Mouse (Mus musculus) lung, adult 2 months (tissue): ENCODE data around the gene Tmsb4x. TPM values are rescaled to one million over a fixed set of nuclear protein-coding genes. Genes with fewer than 3 reads are reported as not detected.

ENCODE experiments used
- DNase-seq: peaks from one replicate; pipeline ENCODE4 v3.0.0; 2022
- H3K4me1 ChIP-seq: fragments of 200-500 bp; 2 replicates; pipeline ENCODE4 v1.6.1; 2011; ENCODE audit warnings: low read length; ENCODE audit not compliant: control insufficient read depth, insufficient read depth
- H3K4me3 ChIP-seq: fragments of 200-500 bp; replicated peaks from 2 replicates; pipeline ENCODE3; 2011; ENCODE audit warnings: low read depth, mild to moderate bottlenecking, control low read depth, low read length; ENCODE audit errors: extremely low read depth
- CTCF ChIP-seq: fragments of 200-500 bp; IDR thresholded peaks from 2 replicates; pipeline ENCODE4 v1.5.1; 2011; ENCODE audit warnings: mild to moderate bottlenecking, low read length, control low read depth; ENCODE audit not compliant: insufficient read depth
- POLR2A ChIP-seq: fragments of 200-500 bp; IDR thresholded peaks from 2 replicates; pipeline ENCODE4 v1.6.1; 2011; ENCODE audit warnings: low read depth, mild to moderate bottlenecking, control low read depth, low read length, borderline replicate concordance; ENCODE audit errors: extremely low read depth
- WGBS: fragments of 180-500 bp; shearing (Covaris S2); methylation state at CpG from one replicate; pipeline ENCODE4 v1.1.7; 2018; 5-methylcytosine and 5-hydroxymethylcytosine counted together
- polyA plus RNA-seq: library from polyadenylated mRNA; depleted of rRNA; stranded (reverse); fragments of >200 nt; gene quantifications from 2 replicates; pipeline ENCODE4 v1.2.3, GENCODE M21; 2012; rRNA removed

Gene Tmsb4x
- 450 and 779 TPM in 2 replicates for polyA plus RNA-seq

GRCm38 (mm10) chrX:167208978-167209754 lies at the start of gene Tmsb4x:
Gene Tmsb4x (minus strand): TSS chrX:167209315.
- DNase-seq = peak; percentile 86
- H3K4me1 ChIP-seq = peaks cover 5% of the 10 kb centered on the region
- H3K4me3 ChIP-seq = peak within 1 kb of the TSS; percentile 100
- 25% methylated on average over 39 of the region's 39 CpGs for WGBS
- peak; percentile 100 for TF ChIP-seq POLR2A
- no peak for TF ChIP-seq CTCF

DNA sequence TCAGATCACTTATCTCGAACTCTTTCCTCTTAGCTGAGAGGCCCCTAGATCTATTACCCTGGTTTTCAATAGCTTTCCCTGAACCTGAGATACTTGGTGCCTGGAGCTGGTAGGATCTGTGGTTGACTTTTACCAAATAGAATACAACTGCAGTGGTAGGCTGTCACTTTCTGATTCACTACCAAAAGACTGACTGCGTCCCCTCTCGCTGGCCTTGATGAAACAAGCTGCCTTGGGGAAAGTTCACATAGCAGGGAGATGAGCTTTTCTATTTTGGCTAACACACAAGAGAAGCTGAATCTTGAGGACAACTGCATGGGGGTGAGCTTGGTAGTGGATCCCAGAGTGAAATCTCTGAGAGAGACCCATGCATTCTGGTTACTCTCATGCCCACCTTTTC lies 32.6 kb upstream of the Tmsb4x start:
- no peak for DNase-seq
- 97% methylated on average over 3 of the region's 3 CpGs for WGBS

GRCm38 (mm10) chrX:167239293-167239921 lies 30.3 kb upstream of the Tmsb4x start:
- Histone ChIP-seq H3K4me1 (no peaks in the 10 kb centered on the region), H3K4me3 (no peak overlapping the region)
- 61% methylated on average over 9 of the region's 9 CpGs for WGBS
- TF ChIP-seq CTCF (no peak), POLR2A (no peak)
- DNase-seq = no peak

More for the DNA sequence above, 32.6 kb upstream of the Tmsb4x start:
- H3K4me1 ChIP-seq = no peaks in the 10 kb centered on the region
- TF ChIP-seq POLR2A (no peak), CTCF (no peak)
- no peak overlapping the region for H3K4me3 ChIP-seq

GRCm38 (mm10) chrX:167233104-167233687 lies 24.1 kb upstream of the Tmsb4x start:
- peak; percentile 72 for DNase-seq
- no peak for TF ChIP-seq POLR2A
- peak; percentile 81 for TF ChIP-seq CTCF
- H3K4me1 ChIP-seq = peaks cover 3% of the 10 kb centered on the region; the same call in 1 of the 2 replicates
- 38% methylated on average over 9 of the region's 9 CpGs for WGBS
- no peak overlapping the region for H3K4me3 ChIP-seq

DNA sequence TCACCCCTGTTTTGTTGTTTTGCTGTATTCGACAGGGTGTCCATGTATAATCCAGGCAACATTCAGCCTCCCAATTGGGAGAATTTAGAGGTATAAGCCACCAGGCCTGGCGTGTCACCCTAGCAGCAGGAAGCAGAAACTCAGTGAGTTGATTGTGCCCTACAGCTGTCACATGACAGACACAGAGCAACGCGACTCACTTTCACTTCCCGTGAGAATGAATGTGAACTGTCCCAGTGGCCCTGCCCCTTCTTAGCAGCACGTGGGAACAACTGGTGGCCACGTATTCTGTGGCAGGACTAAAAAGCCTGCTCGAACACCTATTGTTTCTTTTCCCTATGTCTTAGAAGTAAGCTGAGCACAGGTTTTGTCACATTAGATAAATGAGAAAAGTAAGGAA lies 22.0 kb upstream of the Tmsb4x start:
- Histone ChIP-seq H3K4me3 (no peak overlapping the region), H3K4me1 (peaks cover 3% of the 10 kb centered on the region; the same call in 1 of the 2 replicates)
- WGBS = 51% methylated on average over 8 of the region's 8 CpGs
- peak; percentile 20 for DNase-seq
- TF ChIP-seq CTCF = no peak
- TF ChIP-seq POLR2A = no peak

DNA sequence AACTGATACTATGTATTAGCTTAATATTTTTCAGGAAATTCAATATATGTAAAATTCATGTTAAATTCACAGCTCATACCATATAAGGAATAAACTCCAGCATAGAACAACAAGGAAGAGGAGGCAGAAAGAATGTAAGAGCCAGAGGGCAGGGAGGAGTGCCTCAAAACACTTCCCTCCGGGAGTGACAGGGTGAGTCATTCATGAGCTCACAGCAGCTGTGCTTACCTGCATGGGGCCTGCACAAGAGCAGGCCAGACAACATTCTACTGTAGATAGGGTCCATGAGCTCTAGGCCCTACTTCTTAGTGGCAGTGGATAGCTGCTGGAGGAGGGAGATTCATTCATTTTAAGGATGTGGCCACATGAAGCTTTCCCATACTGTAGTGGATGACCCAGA lies 20.7 kb upstream of the Tmsb4x start:
- WGBS = 47% methylated on average over 1 of the region's 1 CpGs
- DNase-seq = no peak
- TF ChIP-seq CTCF (no peak), POLR2A (no peak)
- H3K4me3 ChIP-seq = no peak overlapping the region
- H3K4me1 ChIP-seq = peaks cover 3% of the 10 kb centered on the region; the same call in 1 of the 2 replicates

- 41% methylated on average over 6 of the region's 6 CpGs for WGBS
- peak; percentile 42 for DNase-seq
- H3K4me3 ChIP-seq = no peak overlapping the region
- TF ChIP-seq POLR2A (no peak), CTCF (peak; percentile 60)
- peaks cover 3% of the 10 kb centered on the region; the same call in 1 of the 2 replicates for H3K4me1 ChIP-seq
These were observed 20.1 kb upstream of the Tmsb4x start for GRCm38 (mm10) chrX:167229206-167229605.

- TF ChIP-seq CTCF = no peak
- no peak for TF ChIP-seq POLR2A
These were observed 18.6 kb upstream of the Tmsb4x start for GRCm38 (mm10) chrX:167227756-167228155.

GRCm38 (mm10) chrX:167227138-167227537 lies 18.0 kb upstream of the Tmsb4x start:
- peak overlapping the region; percentile 16 for H3K4me3 ChIP-seq
- peaks cover 3% of the 10 kb centered on the region; the same call in 1 of the 2 replicates for H3K4me1 ChIP-seq
- no peak for DNase-seq
- 71% methylated on average over 7 of the region's 7 CpGs for WGBS
- TF ChIP-seq POLR2A = no peak
- no peak for TF ChIP-seq CTCF

More at GRCm38 (mm10) chrX:167227756-167228155, 18.6 kb upstream of the Tmsb4x start:
- Histone ChIP-seq H3K4me3 (no peak overlapping the region), H3K4me1 (peaks cover 3% of the 10 kb centered on the region; the same call in 1 of the 2 replicates)
- no peak for DNase-seq
- WGBS = 88% methylated on average over 6 of the region's 6 CpGs
